ENCODE assay signal across 8 mouse cellular contexts in genomic region chr1:55086868-55087400, GRCm38 (mm10). TPM values are rescaled to one million over a fixed set of nuclear protein-coding genes. Genes with fewer than 3 reads are reported as not detected.
DNase-seq lines count a peak whose midpoint lies in the region; ATAC-seq lines count a peak whose summit lies in the region.

No protein-coding gene starts in this region.

- no peaks in the 10 kb centered on the region for H3K27me3 ChIP-seq in erythroblast, embryonic 14.5 days (ENCODE audit: control insufficient read depth)
- H3K27me3 ChIP-seq in intestine, embryonic 15.5 days (replicated peaks) = no peaks in the 10 kb centered on the region
- H3K27me3 ChIP-seq in liver, embryonic 13.5 days = no peaks in the 10 kb centered on the region
- no peaks in the 10 kb centered on the region for H3K27me3 ChIP-seq in neural tube, embryonic 15.5 days (replicated peaks)

- peak overlapping the region; percentile 96; the same call in 1 of the 2 replicates for H3K27ac ChIP-seq in intestine, embryonic 15.5 days
- H3K27ac ChIP-seq in liver, embryonic 13.5 days = peak overlapping the region; percentile 96
- H3K27ac ChIP-seq in neural tube, embryonic 15.5 days (replicated peaks) = peak overlapping the region; percentile 89

- H3K36me3 ChIP-seq in erythroblast, embryonic 14.5 days (ENCODE audit: control insufficient read depth) = peaks cover 49% of the 10 kb centered on the region
- peaks cover 20% of the 10 kb centered on the region for H3K36me3 ChIP-seq in intestine, embryonic 15.5 days
- H3K36me3 ChIP-seq in liver, embryonic 13.5 days = peaks cover 60% of the 10 kb centered on the region
- H3K36me3 ChIP-seq in neural tube, embryonic 15.5 days = peaks cover 36% of the 10 kb centered on the region

- under 1% methylated on average over 13 of the region's 13 CpGs for WGBS in intestine, embryonic 15.5 days
- 0% methylated on average over 13 of the region's 13 CpGs for WGBS in liver, embryonic 13.5 days (ENCODE audit: insufficient replicate concordance)
- 3% methylated on average over 13 of the region's 13 CpGs for WGBS in neural tube, embryonic 15.5 days

- peaks cover 68% of the 10 kb centered on the region for H3K4me1 ChIP-seq in erythroblast, embryonic 14.5 days (ENCODE audit: control insufficient read depth)
- H3K4me1 ChIP-seq in intestine, embryonic 15.5 days (replicated peaks) = peaks cover 4% of the 10 kb centered on the region; the same call in 1 of the 2 replicates
- H3K4me1 ChIP-seq in liver, embryonic 13.5 days (replicated peaks) = peaks cover 74% of the 10 kb centered on the region
- H3K4me1 ChIP-seq in neural tube, embryonic 15.5 days = peaks cover 44% of the 10 kb centered on the region

- peak; percentile 9 for DNase-seq in layer of hippocampus, adult 9-11 months
- no peak for DNase-seq in layer of hippocampus, postnatal 25 days (ENCODE audit: extremely low spot score in 1 of 2, low spot score in 1 of 2)
- DNase-seq in NIH3T3 (ENCODE audit: low read depth) = peak; percentile 46
- DNase-seq in liver, embryonic 13.5 days = no peak

- no peak for ATAC-seq in intestine, embryonic 15.5 days
- peak; percentile 8 for ATAC-seq in liver, embryonic 13.5 days (ENCODE audit: low read depth)
- peak; percentile 6; the same call in 1 of the 2 replicates for ATAC-seq in neural tube, embryonic 15.5 days (ENCODE audit: low FRiP score)
- ATAC-seq in inflammation-experienced regulatory T-cells, adult 6 months = no peak

- peak overlapping the region; percentile 77 for H3K4me2 ChIP-seq in intestine, embryonic 15.5 days (replicated peaks)
- H3K4me2 ChIP-seq in liver, embryonic 13.5 days = peak overlapping the region; percentile 98
- peak overlapping the region; percentile 77 for H3K4me2 ChIP-seq in neural tube, embryonic 15.5 days

- H3K4me3 ChIP-seq in erythroblast, embryonic 14.5 days (replicated peaks) = peak overlapping the region; percentile 95
- peak overlapping the region; percentile 94 for H3K4me3 ChIP-seq in intestine, embryonic 15.5 days (replicated peaks)
- H3K4me3 ChIP-seq in liver, embryonic 13.5 days (replicated peaks) = peak overlapping the region; percentile 94
- H3K4me3 ChIP-seq in neural tube, embryonic 15.5 days (replicated peaks) = peak overlapping the region; percentile 75

- H3K9me3 ChIP-seq in erythroblast, embryonic 14.5 days (ENCODE audit: control insufficient read depth, low read length) = no peaks in the 10 kb centered on the region
- H3K9me3 ChIP-seq in intestine, embryonic 15.5 days = no peaks in the 10 kb centered on the region
- H3K9me3 ChIP-seq in liver, embryonic 13.5 days (replicated peaks) = no peaks in the 10 kb centered on the region
- no peaks in the 10 kb centered on the region for H3K9me3 ChIP-seq in neural tube, embryonic 15.5 days (replicated peaks)

- peak overlapping the region; percentile 99 for H3K9ac ChIP-seq in intestine, embryonic 15.5 days
- peak overlapping the region; percentile 98 for H3K9ac ChIP-seq in liver, embryonic 13.5 days
- H3K9ac ChIP-seq in neural tube, embryonic 15.5 days (replicated peaks) = peak overlapping the region; percentile 84

RNA-seq across cellular contexts. Expression of gene Hspe1, which starts 1.0 kb away (rescaled TPM):
- 10 to 100 TPM; 94.6 to 99.5 TPM for total RNA-seq in layer of hippocampus, postnatal 25 days (2021)
- 8.0 and 8.4 TPM in 2 replicates for polyA plus RNA-seq in erythroblast, embryonic 14.5 days (2012)
- polyA plus RNA-seq in intestine, embryonic 15.5 days (2015; fragmentation: Nextera tagmentation; extraction: Ambion mirVana) = 753 and 881 TPM in 2 replicates
- 600 and 712 TPM in 2 replicates for polyA plus RNA-seq in liver, embryonic 13.5 days (2015; fragmentation: Nextera tagmentation; extraction: Ambion mirVana)
- polyA plus RNA-seq in neural tube, embryonic 15.5 days (2015; fragmentation: Nextera tagmentation; extraction: Ambion mirVana) = 253 and 287 TPM in 2 replicates
- 100 to 1,000 TPM; 172 to 181 (median 174) TPM for polyA plus RNA-seq in inflammation-experienced regulatory T-cells, adult 6 months (2017; shearing (Covaris generic))

RNA-seq across cellular contexts. Expression of gene Hspd1, which starts 1.1 kb away (rescaled TPM):
- total RNA-seq in layer of hippocampus, postnatal 25 days (2021) = 100 to 1,000 TPM; 166 to 180 TPM
- polyA plus RNA-seq in erythroblast, embryonic 14.5 days (2012) = 1.9 and 2.1 TPM in 2 replicates
- polyA plus RNA-seq in intestine, embryonic 15.5 days (2015; fragmentation: Nextera tagmentation; extraction: Ambion mirVana) = 702 and 739 TPM in 2 replicates
- polyA plus RNA-seq in liver, embryonic 13.5 days (2015; fragmentation: Nextera tagmentation; extraction: Ambion mirVana) = 478 and 596 TPM in 2 replicates
- 280 and 346 TPM in 2 replicates for polyA plus RNA-seq in neural tube, embryonic 15.5 days (2015; fragmentation: Nextera tagmentation; extraction: Ambion mirVana)
- polyA plus RNA-seq in inflammation-experienced regulatory T-cells, adult 6 months (2017; shearing (Covaris generic)) = 100 to 1,000 TPM; 129 to 226 (median 154) TPM

RNA-seq across cellular contexts. Expression of gene Coq10b, which starts 34.4 kb away (rescaled TPM):
- total RNA-seq in layer of hippocampus, postnatal 25 days (2021) = 10 to 100 TPM; 17.9 to 19.7 TPM
- 1.0 and 1.5 TPM in 2 replicates for polyA plus RNA-seq in erythroblast, embryonic 14.5 days (2012)
- polyA plus RNA-seq in intestine, embryonic 15.5 days (2015; fragmentation: Nextera tagmentation; extraction: Ambion mirVana) = 16.7 and 17.8 TPM in 2 replicates
- polyA plus RNA-seq in liver, embryonic 13.5 days (2015; fragmentation: Nextera tagmentation; extraction: Ambion mirVana) = 17.6 and 20.6 TPM in 2 replicates
- polyA plus RNA-seq in neural tube, embryonic 15.5 days (2015; fragmentation: Nextera tagmentation; extraction: Ambion mirVana) = 24.4 and 28.4 TPM in 2 replicates
- polyA plus RNA-seq in inflammation-experienced regulatory T-cells, adult 6 months (2017; shearing (Covaris generic)) = 10 to 100 TPM; 14.6 to 22.7 (median 17.0) TPM

RNA-seq across cellular contexts. Expression of gene Mob4, which starts 44.1 kb away (rescaled TPM):
- total RNA-seq in layer of hippocampus, postnatal 25 days (2021) = 10 to 100 TPM; 57.1 to 57.5 TPM
- 0.29 and 0.73 TPM in 2 replicates for polyA plus RNA-seq in erythroblast, embryonic 14.5 days (2012)
- 143 and 152 TPM in 2 replicates for polyA plus RNA-seq in intestine, embryonic 15.5 days (2015; fragmentation: Nextera tagmentation; extraction: Ambion mirVana)
- polyA plus RNA-seq in liver, embryonic 13.5 days (2015; fragmentation: Nextera tagmentation; extraction: Ambion mirVana) = 45.0 and 58.2 TPM in 2 replicates
- polyA plus RNA-seq in neural tube, embryonic 15.5 days (2015; fragmentation: Nextera tagmentation; extraction: Ambion mirVana) = 168 and 169 TPM in 2 replicates
- 100 to 1,000 TPM; 121 to 136 (median 133) TPM for polyA plus RNA-seq in inflammation-experienced regulatory T-cells, adult 6 months (2017; shearing (Covaris generic))

RNA-seq across cellular contexts. Expression of gene Sf3b1, which starts 59.7 kb away (rescaled TPM):
- 100 to 1,000 TPM; 142 to 171 TPM for total RNA-seq in layer of hippocampus, postnatal 25 days (2021)
- 1.3 and 1.5 TPM in 2 replicates for polyA plus RNA-seq in erythroblast, embryonic 14.5 days (2012)
- polyA plus RNA-seq in intestine, embryonic 15.5 days (2015; fragmentation: Nextera tagmentation; extraction: Ambion mirVana) = 269 and 327 TPM in 2 replicates
- 171 and 213 TPM in 2 replicates for polyA plus RNA-seq in liver, embryonic 13.5 days (2015; fragmentation: Nextera tagmentation; extraction: Ambion mirVana)
- 258 and 272 TPM in 2 replicates for polyA plus RNA-seq in neural tube, embryonic 15.5 days (2015; fragmentation: Nextera tagmentation; extraction: Ambion mirVana)
- polyA plus RNA-seq in inflammation-experienced regulatory T-cells, adult 6 months (2017; shearing (Covaris generic)) = 100 to 1,000 TPM; 408 to 502 (median 410) TPM

Comparison
In these comparisons a context has a peak if more than half of its experiments do, and no peak if none do; other contexts are left out.
1. DNase-seq: peak in layer of hippocampus, adult 9-11 months (single experiment) and NIH3T3 (single experiment); none in layer of hippocampus, postnatal 25 days (0 of 2) and liver, embryonic 13.5 days (single experiment).
2. ATAC-seq: peak in liver, embryonic 13.5 days (single experiment) and neural tube, embryonic 15.5 days (single experiment); none in intestine, embryonic 15.5 days (single experiment) and inflammation-experienced regulatory T-cells, adult 6 months (single experiment).
3. RNA of gene Hspe1, which starts 1.0 kb away (polyA plus RNA-seq): 753 to 881 TPM in intestine, embryonic 15.5 days, 600 to 712 TPM in liver, embryonic 13.5 days, 253 to 287 TPM in neural tube, embryonic 15.5 days and 172 to 181 TPM in inflammation-experienced regulatory T-cells, adult 6 months; 8.0 to 8.4 TPM in erythroblast, embryonic 14.5 days; every median in the first group is over 10 times any median in the second.
4. RNA of gene Hspd1, which starts 1.1 kb away (polyA plus RNA-seq): 702 to 739 TPM in intestine, embryonic 15.5 days, 478 to 596 TPM in liver, embryonic 13.5 days, 280 to 346 TPM in neural tube, embryonic 15.5 days and 129 to 226 TPM in inflammation-experienced regulatory T-cells, adult 6 months; 1.9 to 2.1 TPM in erythroblast, embryonic 14.5 days; every median in the first group is over 10 times any median in the second.
5. Peak in every context shown above with its lines, with median percentiles within 50 percentile points of each other: H3K4me3 ChIP-seq, H3K27ac ChIP-seq, H3K4me2 ChIP-seq and H3K9ac ChIP-seq.